Mouse (Mus musculus) heart, adult 2 months (tissue): ENCODE measurements around the gene Tmem200a. TPM values are rescaled to one million over a fixed set of nuclear protein-coding genes. Genes with fewer than 3 reads are reported as not detected.
A peak's percentile ranks its signal among the peaks of the same experiment; 100 is the strongest.

Source experiments
- DNase-seq, 2 experiments: peaks; one replicate each; pipeline ENCODE4 v3.0.0; 2021
- H3K27ac ChIP-seq: fragments of 200-600 bp; 2 replicates; pipeline ENCODE4 v1.8.1; 2022
- H3K27me3 ChIP-seq: fragments of 200-500 bp; 2 replicates; pipeline ENCODE4 v1.6.1; 2012; ENCODE audit warnings: mild to moderate bottlenecking, low read length, inconsistent platforms, mixed read lengths; ENCODE audit not compliant: control insufficient read depth, insufficient read depth
- H3K36me3 ChIP-seq: fragments of 200-500 bp; 2 replicates; pipeline ENCODE4 v1.6.1; 2012; ENCODE audit warnings: low read length, inconsistent platforms; ENCODE audit not compliant: control insufficient read depth, insufficient read depth
- H3K4me1 ChIP-seq: fragments of 200-500 bp; 2 replicates; pipeline ENCODE4 v1.6.1; 2011; ENCODE audit warnings: low read length; ENCODE audit not compliant: control insufficient read depth, insufficient read depth
- H3K4me3 ChIP-seq: fragments of 200-600 bp; 2 replicates; pipeline ENCODE4 v1.8.1; 2022
- H3K79me2 ChIP-seq: fragments of 200-500 bp; replicated peaks from 2 replicates; pipeline ENCODE4 v1.6.1; 2012; ENCODE audit warnings: mild to moderate bottlenecking, inconsistent platforms, low read length, moderate library complexity, mixed read lengths; ENCODE audit not compliant: control insufficient read depth, insufficient read depth
- H3K9ac ChIP-seq: fragments of 200-500 bp; 2 replicates; pipeline ENCODE4 v1.6.1; 2012; ENCODE audit warnings: low read depth, mild to moderate bottlenecking, control low read depth, inconsistent platforms, low read length, mixed read lengths
- CTCF ChIP-seq: fragments of 200-600 bp; IDR thresholded peaks from 2 replicates; pipeline ENCODE4 v1.8.1; 2022; ENCODE audit warnings: antibody characterized with exemption, mild to moderate bottlenecking, moderate library complexity
- EP300 ChIP-seq: fragments of 200-500 bp; IDR thresholded peaks from 2 replicates; pipeline ENCODE4 v1.6.1; 2011; ENCODE audit warnings: low read depth, low read length, control low read depth; ENCODE audit not compliant: insufficient read depth
- POLR2A ChIP-seq: fragments of 200-500 bp; IDR thresholded peaks from 2 replicates; pipeline ENCODE4 v1.6.1; 2011; ENCODE audit warnings: mild to moderate bottlenecking, low read depth, low read length, control low read depth; ENCODE audit not compliant: insufficient read depth
- WGBS: fragments of 180-500 bp; shearing (Covaris S2); methylation state at CpG from one replicate; pipeline ENCODE4 v1.1.7; 2018; 5-methylcytosine and 5-hydroxymethylcytosine counted together
- intact Hi-C: fragments of 180-260 bp; cut with DNase I; formaldehyde crosslinking; loops from one replicate; pipeline ENCODE4 v1.15.1; 2025
- polyA plus RNA-seq: library from polyadenylated mRNA; depleted of rRNA; stranded (reverse); fragments of >200 nt; gene quantifications from 2 replicates; pipeline ENCODE4 v1.2.3, GENCODE M21; 2012
- total RNA-seq, 2 experiments: library from RNA; stranded (reverse); gene quantifications; 2 replicates each; pipeline ENCODE4 v1.2.3; 2021

Gene Tmem200a
- total and polyA plus RNA-seq, 3 experiments, result 0.04 to 0.09 TPM; not detected in 1

DNA sequence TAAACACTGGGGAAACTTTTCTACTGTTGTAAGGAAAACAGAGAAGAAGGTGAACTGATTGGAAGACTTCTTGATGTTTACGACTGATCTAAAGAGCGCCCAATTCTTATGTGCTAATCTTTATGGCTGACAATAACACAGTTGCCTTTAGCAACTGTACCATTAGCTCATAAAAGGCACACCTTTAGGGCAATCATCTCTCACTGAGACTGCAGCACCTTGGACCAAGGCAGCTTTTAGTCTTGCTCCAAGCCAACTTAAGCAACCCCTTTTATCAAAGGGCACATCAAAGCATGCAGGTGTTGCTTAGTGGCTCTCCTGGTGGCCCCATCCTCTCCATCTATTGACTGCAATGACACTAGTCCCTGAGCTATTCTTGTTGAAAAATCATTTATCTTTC is 27.7 kb downstream of the Tmem200a start:
- 89% methylated on average over 2 of the region's 2 CpGs for WGBS
- Histone ChIP-seq H3K4me3 (no peak overlapping the region), H3K36me3 (no peaks in the 10 kb centered on the region), H3K79me2 (no peaks in the 10 kb centered on the region), H3K27me3 (no peaks in the 10 kb centered on the region), H3K9ac (no peak overlapping the region), H3K27ac (no peak overlapping the region), H3K4me1 (no peaks in the 10 kb centered on the region)
- no peak for DNase-seq
- TF ChIP-seq CTCF, result no peak
- TF ChIP-seq POLR2A, result no peak
- no peak for TF ChIP-seq EP300
- intact Hi-C loops, result no loop called here

DNA sequence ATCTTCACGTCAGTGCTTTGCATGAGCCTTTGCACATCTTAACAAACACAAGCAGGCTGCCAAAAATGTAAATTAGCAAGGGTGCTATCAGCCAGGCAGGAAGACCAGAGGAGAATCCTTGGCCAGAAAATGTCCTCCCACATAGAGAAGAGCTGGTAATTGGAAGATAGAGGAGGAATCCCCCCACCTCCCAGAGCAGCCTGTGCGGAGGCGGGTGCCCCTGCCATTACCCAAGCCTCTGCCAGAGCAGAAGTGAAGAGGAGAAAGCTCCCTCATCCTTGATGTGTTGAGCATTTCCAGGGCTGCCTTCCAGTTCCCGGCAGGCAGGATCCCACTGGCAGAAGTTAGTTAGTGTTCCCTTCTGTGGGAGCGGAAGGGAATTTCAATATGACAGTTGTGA is 43.9 kb downstream of the Tmem200a start:
- WGBS, result 55% methylated on average over 5 of the region's 5 CpGs
- Histone ChIP-seq H3K36me3 (no peaks in the 10 kb centered on the region), H3K4me1 (no peaks in the 10 kb centered on the region), H3K27ac (no peak overlapping the region), H3K27me3 (no peaks in the 10 kb centered on the region), H3K9ac (no peak overlapping the region), H3K4me3 (no peak overlapping the region), H3K79me2 (no peaks in the 10 kb centered on the region)
- DNase-seq, result peak in 1 of 2 experiments; percentile 6
- TF ChIP-seq POLR2A, result no peak
- TF ChIP-seq CTCF, result no peak
- TF ChIP-seq EP300, result no peak
- intact Hi-C loops, result no loop called here

DNA sequence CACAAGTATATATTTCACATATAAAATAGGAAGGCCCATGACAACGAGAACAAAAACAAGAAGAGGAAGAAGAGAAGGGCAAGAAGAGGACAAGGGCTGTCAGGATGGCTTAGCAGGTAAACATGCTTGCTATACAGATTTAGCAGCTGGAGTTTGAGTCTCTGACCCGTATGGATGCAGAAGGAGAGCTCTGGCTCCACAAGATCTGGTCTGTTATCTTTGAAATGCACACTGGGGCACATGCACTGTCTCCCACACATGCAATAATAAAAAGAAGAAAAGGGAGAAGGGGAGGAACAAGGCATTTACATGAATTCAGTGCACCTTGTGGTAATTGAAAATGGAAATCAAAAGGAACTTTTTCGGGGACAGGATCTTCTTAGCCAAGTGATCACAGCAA is 60.1 kb downstream of the Tmem200a start:
- no peak overlapping the region for H3K9ac ChIP-seq
- intact Hi-C loops, result no loop called here
- 60% methylated on average over 3 of the region's 3 CpGs for WGBS
- no peaks in the 10 kb centered on the region for H3K79me2 ChIP-seq
- H3K27me3 ChIP-seq, result no peaks in the 10 kb centered on the region
- no peaks in the 10 kb centered on the region for H3K4me1 ChIP-seq
- H3K36me3 ChIP-seq, result no peaks in the 10 kb centered on the region
- DNase-seq, result no peak
- no peak overlapping the region for H3K4me3 ChIP-seq
- TF ChIP-seq POLR2A, result no peak
- no peak for TF ChIP-seq CTCF
- TF ChIP-seq EP300, result no peak
- no peak overlapping the region for H3K27ac ChIP-seq

DNA sequence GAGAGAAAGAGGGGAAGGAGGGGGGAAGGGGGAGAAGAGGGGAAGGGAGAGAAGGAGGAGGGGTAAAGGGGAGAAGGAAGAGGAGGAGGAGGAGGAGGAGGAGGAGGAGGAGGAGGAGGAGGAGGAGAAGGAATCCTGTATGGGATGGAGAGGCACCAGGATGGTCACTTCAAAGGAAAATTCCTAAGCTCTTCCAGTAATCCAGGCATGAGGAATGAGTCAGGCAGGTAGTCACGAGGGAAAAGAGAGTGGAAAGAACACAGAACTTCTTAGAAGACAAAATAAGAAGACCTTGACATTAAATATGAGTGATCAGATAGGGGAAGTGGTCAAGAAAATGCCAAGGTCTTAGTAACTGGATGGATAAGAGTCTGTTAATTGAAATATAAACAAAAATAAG is 64.6 kb downstream of the Tmem200a start:
- Histone ChIP-seq H3K79me2 (no peaks in the 10 kb centered on the region), H3K36me3 (no peaks in the 10 kb centered on the region), H3K27me3 (no peaks in the 10 kb centered on the region), H3K4me3 (no peak overlapping the region), H3K9ac (no peak overlapping the region), H3K4me1 (no peaks in the 10 kb centered on the region), H3K27ac (no peak overlapping the region)
- TF ChIP-seq EP300 (no peak), CTCF (no peak), POLR2A (no peak)
- no peak for DNase-seq
- WGBS, result 38% methylated on average over 1 of the region's 1 CpGs
- intact Hi-C loops, result no loop called here

DNA sequence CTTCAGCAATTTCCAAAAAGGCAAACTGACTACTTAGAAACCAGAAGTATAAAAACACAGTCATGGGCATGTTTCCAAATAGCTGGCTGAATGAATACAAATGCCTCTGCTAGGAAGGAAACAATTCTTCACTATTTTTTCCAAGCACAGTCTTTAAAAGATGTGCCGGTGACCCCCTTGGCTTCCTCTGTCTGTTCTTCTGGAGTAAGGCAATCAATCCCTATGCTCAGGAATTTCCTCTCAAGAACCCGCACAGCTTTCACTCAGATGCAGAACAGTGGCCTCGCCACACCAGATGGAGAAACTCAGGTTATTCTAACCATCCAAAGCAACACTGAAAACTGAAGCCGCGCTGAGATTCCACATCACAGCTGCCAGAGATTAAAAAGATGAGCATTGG is 69.9 kb downstream of the Tmem200a start:
- H3K4me3 ChIP-seq, result no peak overlapping the region
- DNase-seq, result no peak
- H3K79me2 ChIP-seq, result no peaks in the 10 kb centered on the region
- no peaks in the 10 kb centered on the region for H3K27me3 ChIP-seq
- no peaks in the 10 kb centered on the region for H3K36me3 ChIP-seq
- intact Hi-C loops, result loop anchor here (5.0 kb wide), 1 partner anchor 327 kb away; no protein-coding TSS in a partner anchor
- H3K27ac ChIP-seq, result no peak overlapping the region
- TF ChIP-seq CTCF (no peak), POLR2A (no peak), EP300 (no peak)
- no peak overlapping the region for H3K9ac ChIP-seq
- H3K4me1 ChIP-seq, result no peaks in the 10 kb centered on the region
- 38% methylated on average over 5 of the region's 5 CpGs for WGBS

DNA sequence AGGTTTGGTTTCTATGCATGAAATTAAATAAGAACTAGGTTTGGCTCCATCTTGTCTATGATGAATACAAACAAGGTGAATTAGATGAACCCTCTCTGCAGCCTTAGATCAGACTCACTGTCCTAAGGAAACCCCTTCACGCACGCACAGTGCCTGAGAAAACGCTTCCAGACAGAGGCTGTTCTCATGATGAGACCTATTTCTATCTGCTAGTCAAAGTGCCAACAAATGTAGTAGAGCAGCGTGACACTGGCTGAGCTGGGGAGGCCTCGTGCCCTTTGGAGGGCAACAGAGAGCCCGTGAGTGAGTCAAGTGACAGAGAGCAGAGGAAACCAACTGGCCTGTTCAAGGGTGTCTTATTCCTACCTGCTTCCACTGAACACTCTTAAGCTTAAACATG is 73.4 kb downstream of the Tmem200a start:
- Histone ChIP-seq H3K79me2 (no peaks in the 10 kb centered on the region), H3K27me3 (no peaks in the 10 kb centered on the region), H3K27ac (no peak overlapping the region), H3K9ac (no peak overlapping the region), H3K36me3 (no peaks in the 10 kb centered on the region), H3K4me1 (no peaks in the 10 kb centered on the region), H3K4me3 (no peak overlapping the region)
- intact Hi-C loops, result loop anchor here (5.0 kb wide), 1 partner anchor 323 kb away; no protein-coding TSS in a partner anchor
- no peak for DNase-seq
- WGBS, result 87% methylated on average over 6 of the region's 6 CpGs
- TF ChIP-seq POLR2A (no peak), CTCF (no peak), EP300 (no peak)

DNA sequence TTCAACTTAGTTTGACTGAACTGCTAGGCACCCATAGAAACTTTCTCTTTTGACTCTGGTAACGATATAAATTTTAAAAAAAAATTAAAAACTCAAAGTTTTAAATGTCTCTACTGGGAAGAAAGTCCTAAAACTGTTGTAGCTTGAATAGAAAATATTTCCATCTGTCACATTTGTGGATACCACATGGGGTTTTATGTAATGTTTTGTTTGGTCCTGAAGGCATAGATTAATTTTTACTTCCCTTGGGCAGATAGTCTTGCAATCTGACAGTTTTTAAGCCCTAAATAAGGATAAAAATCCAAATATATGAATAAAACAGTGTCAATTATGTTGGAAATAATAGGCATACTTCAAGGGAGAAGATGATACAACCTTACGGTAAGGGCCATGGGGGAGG is 78.0 kb downstream of the Tmem200a start:
- Histone ChIP-seq H3K36me3 (no peaks in the 10 kb centered on the region), H3K4me3 (no peak overlapping the region), H3K27ac (no peak overlapping the region), H3K4me1 (no peaks in the 10 kb centered on the region), H3K79me2 (no peaks in the 10 kb centered on the region), H3K9ac (no peak overlapping the region), H3K27me3 (no peaks in the 10 kb centered on the region)
- DNase-seq, result no peak
- intact Hi-C loops, result no loop called here
- no peak for TF ChIP-seq POLR2A
- TF ChIP-seq EP300, result no peak
- no peak for TF ChIP-seq CTCF
- WGBS, result 86% methylated on average over 2 of the region's 2 CpGs
